Mouse (Mus musculus): ENCODE data around the gene Zfp648. TPM values are rescaled to one million over a fixed set of nuclear protein-coding genes. Genes with fewer than 3 reads are reported as not detected.

Gene Zfp648
- polyA plus RNA-seq (2016; fragmentation: Nextera tagmentation; extraction: Ambion mirVana): 0.12 and 0.40 TPM in 2 replicates

- Histone ChIP-seq H3K27me3 (peaks cover 49% of the 10 kb centered on the region), H3K4me3 (no peak within 1 kb of the TSS), H3K4me2 (replicated peaks) (no peak within 1 kb of the TSS), H3K9me3 (no peaks in the 10 kb centered on the region), H3K27ac (replicated peaks) (no peak within 1 kb of the TSS), H3K36me3 (no peaks in the 10 kb centered on the region), H3K4me1 (peaks cover 12% of the 10 kb centered on the region), H3K9ac (replicated peaks) (no peak within 1 kb of the TSS)
- no peak for ATAC-seq (ENCODE audit: low FRiP score, low read depth)
- WGBS: 34% methylated on average over 14 of the region's 14 CpGs
Measured at GRCm38 (mm10) chr1:154200955-154201722, at the start of gene Zfp648. Gene Zfp648 (plus strand): TSS chr1:154201187.

GRCm38 (mm10) chr1:154152539-154152938 lies 48.4 kb upstream of the Zfp648 start:
- Histone ChIP-seq H3K9me3 (no peaks in the 10 kb centered on the region), H3K9ac (replicated peaks) (no peak overlapping the region), H3K27ac (replicated peaks) (no peak overlapping the region), H3K4me2 (replicated peaks) (no peak overlapping the region), H3K4me3 (no peak overlapping the region), H3K27me3 (no peaks in the 10 kb centered on the region; the same call in 1 of the 2 replicates), H3K36me3 (no peaks in the 10 kb centered on the region), H3K4me1 (peaks cover 21% of the 10 kb centered on the region)
- 79% methylated on average over 1 of the region's 1 CpGs for WGBS
- ATAC-seq (ENCODE audit: low FRiP score, low read depth): no peak

GRCm38 (mm10) chr1:154153800-154154199 lies 47.2 kb upstream of the Zfp648 start:
- no peaks in the 10 kb centered on the region for H3K9me3 ChIP-seq
- 90% methylated on average over 7 of the region's 7 CpGs for WGBS
- peaks cover 21% of the 10 kb centered on the region for H3K4me1 ChIP-seq
- H3K27ac ChIP-seq (replicated peaks): no peak overlapping the region
- H3K36me3 ChIP-seq: no peaks in the 10 kb centered on the region
- no peak overlapping the region for H3K4me3 ChIP-seq
- no peak overlapping the region for H3K4me2 ChIP-seq (replicated peaks)
- no peak for ATAC-seq (ENCODE audit: low FRiP score, low read depth)
- H3K9ac ChIP-seq (replicated peaks): no peak overlapping the region
- no peaks in the 10 kb centered on the region; the same call in 1 of the 2 replicates for H3K27me3 ChIP-seq

- no peak overlapping the region for H3K4me3 ChIP-seq
- H3K27ac ChIP-seq (replicated peaks): peak overlapping the region; percentile 75
- no peak overlapping the region; the same call in 1 of the 2 replicates for H3K4me2 ChIP-seq (replicated peaks)
- H3K9ac ChIP-seq (replicated peaks): no peak overlapping the region
- H3K36me3 ChIP-seq: no peaks in the 10 kb centered on the region
- no peaks in the 10 kb centered on the region for H3K9me3 ChIP-seq
- H3K4me1 ChIP-seq: peaks cover 12% of the 10 kb centered on the region
- ATAC-seq (ENCODE audit: low FRiP score, low read depth): peak; percentile 92
- H3K27me3 ChIP-seq: no peaks in the 10 kb centered on the region
- 56% methylated on average over 14 of the region's 14 CpGs for WGBS
Measured at GRCm38 (mm10) chr1:154156177-154157062, 44.6 kb upstream of the Zfp648 start.

GRCm38 (mm10) chr1:154157131-154157530 lies 43.9 kb upstream of the Zfp648 start:
- Histone ChIP-seq H3K9ac (replicated peaks) (no peak overlapping the region), H3K9me3 (no peaks in the 10 kb centered on the region), H3K27ac (replicated peaks) (peak overlapping the region; percentile 75), H3K36me3 (no peaks in the 10 kb centered on the region), H3K4me3 (no peak overlapping the region), H3K4me1 (peaks cover 12% of the 10 kb centered on the region), H3K4me2 (replicated peaks) (no peak overlapping the region; the same call in 1 of the 2 replicates), H3K27me3 (no peaks in the 10 kb centered on the region)
- 61% methylated on average over 4 of the region's 4 CpGs for WGBS
- 0 out of 2 replicates have a peak, but pooled peaks have one; percentile 31 for ATAC-seq (ENCODE audit: low FRiP score, low read depth)

- WGBS: 82% methylated on average over 6 of the region's 6 CpGs
- Histone ChIP-seq H3K4me2 (replicated peaks) (no peak overlapping the region), H3K27me3 (no peaks in the 10 kb centered on the region), H3K36me3 (no peaks in the 10 kb centered on the region), H3K9me3 (no peaks in the 10 kb centered on the region), H3K9ac (replicated peaks) (no peak overlapping the region), H3K4me3 (no peak overlapping the region), H3K27ac (replicated peaks) (no peak overlapping the region), H3K4me1 (no peaks in the 10 kb centered on the region)
- no peak for ATAC-seq (ENCODE audit: low FRiP score, low read depth)
Measured at GRCm38 (mm10) chr1:154167696-154168095, 33.3 kb upstream of the Zfp648 start.

GRCm38 (mm10) chr1:154175334-154175733 lies 25.7 kb upstream of the Zfp648 start:
- Histone ChIP-seq H3K4me2 (replicated peaks) (no peak overlapping the region), H3K36me3 (no peaks in the 10 kb centered on the region), H3K4me3 (no peak overlapping the region), H3K4me1 (peaks cover 5% of the 10 kb centered on the region; the same call in 1 of the 2 replicates), H3K27ac (replicated peaks) (no peak overlapping the region), H3K27me3 (no peaks in the 10 kb centered on the region), H3K9me3 (no peaks in the 10 kb centered on the region), H3K9ac (replicated peaks) (no peak overlapping the region)
- ATAC-seq (ENCODE audit: low FRiP score, low read depth): no peak
- 73% methylated on average over 6 of the region's 6 CpGs for WGBS

GRCm38 (mm10) chr1:154177781-154178180 lies 23.2 kb upstream of the Zfp648 start:
- no peak for ATAC-seq (ENCODE audit: low FRiP score, low read depth)
- 92% methylated on average over 4 of the region's 4 CpGs for WGBS
- H3K4me2 ChIP-seq (replicated peaks): no peak overlapping the region
- no peaks in the 10 kb centered on the region for H3K27me3 ChIP-seq
- H3K9ac ChIP-seq (replicated peaks): no peak overlapping the region
- no peaks in the 10 kb centered on the region for H3K9me3 ChIP-seq
- no peak overlapping the region for H3K4me3 ChIP-seq
- peaks cover 5% of the 10 kb centered on the region; the same call in 1 of the 2 replicates for H3K4me1 ChIP-seq
- H3K36me3 ChIP-seq: no peaks in the 10 kb centered on the region
- no peak overlapping the region for H3K27ac ChIP-seq (replicated peaks)

- WGBS: 92% methylated on average over 8 of the region's 8 CpGs
Measured at GRCm38 (mm10) chr1:154178541-154179155, 22.3 kb upstream of the Zfp648 start.

GRCm38 (mm10) chr1:154180952-154181351 lies 20.0 kb upstream of the Zfp648 start:
- Histone ChIP-seq H3K4me2 (replicated peaks) (no peak overlapping the region), H3K27me3 (no peaks in the 10 kb centered on the region), H3K9ac (replicated peaks) (no peak overlapping the region), H3K9me3 (no peaks in the 10 kb centered on the region), H3K4me1 (no peaks in the 10 kb centered on the region), H3K27ac (replicated peaks) (no peak overlapping the region), H3K36me3 (no peaks in the 10 kb centered on the region), H3K4me3 (no peak overlapping the region)
- peak; percentile 93 for ATAC-seq (ENCODE audit: low FRiP score, low read depth)
- 39% methylated on average over 2 of the region's 2 CpGs for WGBS

More at GRCm38 (mm10) chr1:154178541-154179155, 22.3 kb upstream of the Zfp648 start:
- Histone ChIP-seq H3K4me2 (replicated peaks) (no peak overlapping the region), H3K4me1 (peaks cover 5% of the 10 kb centered on the region; the same call in 1 of the 2 replicates), H3K9ac (replicated peaks) (no peak overlapping the region), H3K9me3 (no peaks in the 10 kb centered on the region), H3K36me3 (no peaks in the 10 kb centered on the region), H3K27me3 (no peaks in the 10 kb centered on the region), H3K27ac (replicated peaks) (no peak overlapping the region), H3K4me3 (no peak overlapping the region)
- ATAC-seq (ENCODE audit: low FRiP score, low read depth): no peak

- Histone ChIP-seq H3K9me3 (no peaks in the 10 kb centered on the region), H3K27me3 (no peaks in the 10 kb centered on the region), H3K4me1 (no peaks in the 10 kb centered on the region), H3K27ac (replicated peaks) (no peak overlapping the region), H3K4me3 (no peak overlapping the region), H3K36me3 (no peaks in the 10 kb centered on the region), H3K4me2 (replicated peaks) (no peak overlapping the region), H3K9ac (replicated peaks) (no peak overlapping the region)
- WGBS: 72% methylated on average over 6 of the region's 6 CpGs
- ATAC-seq (ENCODE audit: low FRiP score, low read depth): no peak
Measured at GRCm38 (mm10) chr1:154182396-154183076, 18.5 kb upstream of the Zfp648 start.

Data from midbrain, embryonic 12.5 days (tissue).